Mouse (Mus musculus) Muller cell, postnatal 12 days (primary cell): Measurements from ENCODE around the gene Vwc2.

Source experiments
- DNase-seq: peaks from one replicate; pipeline ENCODE4 v3.0.0-alpha.2; 2015; ENCODE audit errors: inconsistent ontology term

The Vwc2 gene

DNA sequence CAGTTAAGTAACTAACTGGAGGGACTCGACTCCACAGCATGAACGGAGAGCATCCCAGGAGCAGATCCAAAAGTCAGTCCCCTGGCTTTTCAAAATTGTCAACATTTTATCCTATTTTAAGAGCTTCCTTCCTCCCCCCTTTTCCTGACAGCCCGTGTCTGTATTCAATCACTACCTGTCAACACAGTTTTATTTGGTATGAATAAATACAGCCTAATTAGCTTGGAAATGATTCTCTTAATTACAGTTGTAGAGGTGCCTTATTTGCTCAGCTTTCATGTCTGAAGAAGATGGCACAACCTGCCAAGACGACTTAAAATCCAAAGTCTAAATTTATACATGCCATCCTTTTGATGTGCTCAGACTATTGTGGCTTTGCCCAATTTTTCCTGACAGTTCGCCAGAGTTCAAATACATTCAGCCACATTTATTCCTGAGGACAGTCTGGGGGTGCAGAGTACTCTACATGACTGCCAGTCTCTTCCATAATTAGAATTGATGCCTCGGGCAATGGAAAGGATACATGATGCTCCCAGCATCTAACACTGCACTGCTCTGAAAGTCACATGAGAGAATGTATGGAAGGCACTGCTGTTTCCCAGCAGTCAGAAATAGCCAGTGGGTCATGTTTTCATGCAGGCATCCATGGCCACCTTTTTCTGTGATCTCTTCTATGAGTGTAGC is 128.8 kb downstream of the Vwc2 start:
- DNase-seq, result peak; percentile 13

GRCm38 (mm10) chr11:11257348-11257747 is 143.3 kb downstream of the Vwc2 start:
- DNase-seq, result peak; percentile 12

- no peak for DNase-seq
These were observed 166.1 kb downstream of the Vwc2 start for GRCm38 (mm10) chr11:11280128-11280527.

DNA sequence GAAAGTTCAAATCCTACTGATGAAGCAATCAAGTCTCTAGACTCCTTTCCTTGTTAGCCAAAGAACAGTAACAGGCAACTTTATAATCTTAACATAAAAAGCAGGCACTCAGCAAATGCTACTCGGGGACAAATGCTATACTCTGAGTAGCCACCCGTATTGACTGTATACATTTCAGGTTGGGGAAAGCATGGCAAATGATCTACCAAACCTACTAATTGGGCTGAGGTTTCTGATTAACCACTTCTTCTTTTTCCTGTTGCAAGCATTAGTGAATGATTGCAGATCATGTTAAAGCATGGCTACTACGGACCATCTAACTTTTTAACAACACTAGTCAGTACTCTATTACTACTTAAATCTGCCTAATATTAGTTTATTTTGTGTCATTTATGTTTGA is 169.5 kb downstream of the Vwc2 start:
- no peak for DNase-seq
